In genomic region chr5:96996401-96997309, GRCm38 (mm10) we compare ENCODE assay signal across 8 mouse cellular contexts. TPM values are rescaled to one million over a fixed set of nuclear protein-coding genes. Genes with fewer than 3 reads are reported as not detected.
DNase-seq lines count a peak whose midpoint lies in the region; ATAC-seq and TF ChIP-seq lines count a peak whose summit lies in the region.

No protein-coding gene starts in this region.

- H3K27me3 ChIP-seq in heart, embryonic 15.5 days: no peaks in the 10 kb centered on the region
- no peaks in the 10 kb centered on the region for H3K27me3 ChIP-seq in limb, embryonic 14.5 days (ENCODE audit: control insufficient read depth, insufficient read depth, low read length)
- no peaks in the 10 kb centered on the region for H3K27me3 ChIP-seq in neural tube, embryonic 11.5 days (ENCODE audit: control insufficient read depth, insufficient read depth, low read length)

- TF ChIP-seq POLR2A in limb, embryonic 14.5 days (IDR thresholded peaks at IDR 0.05; ENCODE audit: borderline replicate concordance, extremely low read depth, insufficient read depth, insufficient read length): no peak

- 17% methylated on average over 39 of the region's 39 CpGs for WGBS in heart, embryonic 15.5 days
- WGBS in limb, embryonic 14.5 days: 15% methylated on average over 38 of the region's 39 CpGs
- 21% methylated on average over 39 of the region's 39 CpGs for WGBS in neural tube, embryonic 11.5 days

- no peaks in the 10 kb centered on the region for H3K9me3 ChIP-seq in heart, embryonic 15.5 days (replicated peaks)
- no peaks in the 10 kb centered on the region for H3K9me3 ChIP-seq in limb, embryonic 14.5 days (ENCODE audit: control insufficient read depth, low read length)
- no peaks in the 10 kb centered on the region for H3K9me3 ChIP-seq in neural tube, embryonic 11.5 days (ENCODE audit: control insufficient read depth, low read length)

- H3K27ac ChIP-seq in heart, embryonic 15.5 days: peak overlapping the region; percentile 96
- H3K27ac ChIP-seq in limb, embryonic 14.5 days (replicated peaks; ENCODE audit: low read depth, low read length): peak overlapping the region; percentile 86
- peak overlapping the region; percentile 86 for H3K27ac ChIP-seq in neural tube, embryonic 11.5 days (ENCODE audit: low read depth, low read length)

- H3K4me1 ChIP-seq in heart, embryonic 15.5 days (replicated peaks): peaks cover 17% of the 10 kb centered on the region
- peaks cover 10% of the 10 kb centered on the region for H3K4me1 ChIP-seq in limb, embryonic 14.5 days (ENCODE audit: control insufficient read depth, insufficient read depth, low read length)
- H3K4me1 ChIP-seq in neural tube, embryonic 11.5 days (ENCODE audit: control insufficient read depth, insufficient read depth, low read length): peaks cover 7% of the 10 kb centered on the region

- no peak; the same call in 1 of the 2 replicates for ATAC-seq in heart, embryonic 15.5 days (replicated peaks; ENCODE audit: insufficient number of reproducible peaks, insufficient read depth, low FRiP score, low read depth)
- ATAC-seq in limb, embryonic 14.5 days (ENCODE audit: low FRiP score, low read depth): no peak; the same call in 1 of the 2 replicates
- peak; percentile 46; the same call in 1 of the 2 replicates for ATAC-seq in neural tube, embryonic 11.5 days (ENCODE audit: insufficient read depth, low FRiP score, low TSS enrichment)

- peak overlapping the region; percentile 85 for H3K9ac ChIP-seq in heart, embryonic 15.5 days
- H3K9ac ChIP-seq in limb, embryonic 14.5 days (ENCODE audit: low read depth, low read length, severe bottlenecking): peak overlapping the region; percentile 79
- peak overlapping the region; percentile 84 for H3K9ac ChIP-seq in neural tube, embryonic 11.5 days (ENCODE audit: low read length)

- no peaks in the 10 kb centered on the region for H3K36me3 ChIP-seq in heart, embryonic 15.5 days
- no peaks in the 10 kb centered on the region for H3K36me3 ChIP-seq in limb, embryonic 14.5 days (ENCODE audit: control insufficient read depth, insufficient read depth, low read length)
- no peaks in the 10 kb centered on the region for H3K36me3 ChIP-seq in neural tube, embryonic 11.5 days (ENCODE audit: control insufficient read depth, insufficient read depth, low read length)

- peak overlapping the region; percentile 87 for H3K4me2 ChIP-seq in heart, embryonic 15.5 days
- H3K4me2 ChIP-seq in limb, embryonic 14.5 days (replicated peaks; ENCODE audit: low read depth, low read length, severe bottlenecking): peak overlapping the region; percentile 87
- peak overlapping the region; percentile 78 for H3K4me2 ChIP-seq in neural tube, embryonic 11.5 days (ENCODE audit: low read depth)

- DNase-seq in adrenal gland, adult (ENCODE audit: inconsistent age in 2 of 2, low spot score in 1 of 2): peak; percentile 78 to 93
- DNase-seq in adrenal gland, postnatal 4 days (ENCODE audit: low spot score in 2 of 2): no peak
- DNase-seq in A20 (ENCODE audit: low read depth, low spot score): peak; percentile 82
- DNase-seq in cerebellum, adult 9-11 months: peak; percentile 30
- DNase-seq in limb, embryonic 14.5 days (ENCODE audit: low spot score): peak; percentile 12
- DNase-seq in neural tube, embryonic 11.5 days (ENCODE audit: low spot score): peak; percentile 24
- no peak for DNase-seq in urinary bladder, postnatal 10 days (ENCODE audit: low spot score)

- H3K4me3 ChIP-seq in heart, embryonic 15.5 days: peak overlapping the region; percentile 85
- peak overlapping the region; percentile 84 for H3K4me3 ChIP-seq in limb, embryonic 14.5 days (replicated peaks; ENCODE audit: low read length)
- peak overlapping the region; percentile 80 for H3K4me3 ChIP-seq in neural tube, embryonic 11.5 days (ENCODE audit: low read depth, low read length)

RNA-seq across cellular contexts. Expression of gene Bmp2k, which starts 0.8 kb away (rescaled TPM):
- 10 to 100 TPM; 25.3 to 26.8 TPM for total RNA-seq in adrenal gland, postnatal 4 days (2021)
- polyA plus RNA-seq in heart, embryonic 15.5 days (2015; fragmentation: Nextera tagmentation; extraction: Ambion mirVana): 7.1 and 8.1 TPM in 2 replicates
- polyA plus RNA-seq in limb, embryonic 14.5 days (2012; rRNA removed): 5.1 and 5.6 TPM in 2 replicates
- polyA plus RNA-seq in limb, embryonic 14.5 days (2014; fragmentation: Nextera tagmentation; extraction: Ambion mirVana): 10.1 and 11.6 TPM in 2 replicates
- 10.0 and 11.2 TPM in 2 replicates for polyA plus RNA-seq in neural tube, embryonic 11.5 days (2014; fragmentation: Nextera tagmentation; extraction: Ambion mirVana)

Comparison
In these comparisons a context has a peak if more than half of its experiments do, and no peak if none do; other contexts are left out.
1. DNase-seq: peak in adrenal gland, adult (2 of 2), A20 (single experiment), cerebellum, adult 9-11 months (single experiment), limb, embryonic 14.5 days (single experiment) and neural tube, embryonic 11.5 days (single experiment); none in adrenal gland, postnatal 4 days (0 of 2) and urinary bladder, postnatal 10 days (single experiment).
2. Peak in every context shown above with its lines, with median percentiles within 50 percentile points of each other: H3K27ac ChIP-seq, H3K4me2 ChIP-seq, H3K4me3 ChIP-seq and H3K9ac ChIP-seq.